Mouse (Mus musculus) lung, postnatal 0 days (tissue): ENCODE data around the gene Tex47.

ENCODE experiments used
- CTCF ChIP-seq: IDR thresholded peaks from 2 replicates; pipeline ENCODE4 v1.5.1; 2016; ENCODE audit warnings: antibody characterized with exemption, mild to moderate bottlenecking
- EP300 ChIP-seq: IDR thresholded peaks from 2 replicates; pipeline ENCODE4 v1.6.1; 2016; ENCODE audit warnings: antibody characterized with exemption, mild to moderate bottlenecking, control low read depth

DNA sequence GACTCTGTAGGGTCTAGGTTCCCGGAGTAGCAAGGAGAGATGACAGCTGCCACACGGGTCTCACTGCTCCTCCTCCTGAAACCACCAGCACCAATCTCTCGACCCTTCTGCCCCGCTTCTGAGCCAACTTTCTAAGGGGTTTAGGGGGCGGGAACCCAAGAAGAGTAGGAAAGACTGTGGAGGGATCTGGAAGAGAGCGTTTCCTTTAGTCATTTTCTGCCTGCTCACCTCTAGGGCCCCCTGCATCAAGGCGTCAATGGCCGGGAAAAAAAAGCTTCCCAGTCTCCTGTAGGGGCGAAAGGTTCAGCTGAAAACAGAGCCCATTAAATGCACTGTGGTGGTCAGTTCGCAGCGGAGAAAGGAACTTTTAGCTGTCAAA is 41.1 kb downstream of the Tex47 start:
- TF ChIP-seq EP300: no peak
- TF ChIP-seq CTCF: no peak
